ENCODE assay signal across 11 mouse cellular contexts in genomic region chr9:60166990-60167389, GRCm38 (mm10).
DNase-seq lines count a peak whose midpoint lies in the region; ATAC-seq and TF ChIP-seq lines count a peak whose summit lies in the region.
"Had no signal": no experiment of that assay in that cellular context is flagged by ENCODE, and none has a peak within 500 bp of the region (broad histone marks: within the 10 kb centered on the region; RNA-seq: fewer than 3 reads in every experiment).

No protein-coding gene starts in this region.

- H3K9me3 ChIP-seq in heart, postnatal 0 days (replicated peaks; ENCODE audit: control insufficient read depth, low read length) = no peaks in the 10 kb centered on the region
- H3K9me3 ChIP-seq: embryonic facial prominence, embryonic 13.5 days; lung, embryonic 15.5 days had no signal

- H3K4me2 ChIP-seq in heart, postnatal 0 days (ENCODE audit: low read depth, low read length) = no peak overlapping the region
- H3K4me2 ChIP-seq: embryonic facial prominence, embryonic 13.5 days; lung, embryonic 15.5 days had no signal

- no peak overlapping the region for H3K4me3 ChIP-seq in heart, postnatal 0 days (ENCODE audit: low read depth, low read length)
- H3K4me3 ChIP-seq: embryonic facial prominence, embryonic 13.5 days; lung, embryonic 15.5 days had no signal

- no peak for DNase-seq in heart, postnatal 0 days (ENCODE audit: low spot score)
- DNase-seq in heart, postnatal 4 days = no peak
- DNase-seq in thymus, postnatal 25 days = peak; percentile 1
- DNase-seq in thymus, postnatal 0 days (ENCODE audit: low spot score) = no peak
- DNase-seq in layer of hippocampus, postnatal 10 days (ENCODE audit: low spot score in 2 of 2) = peak; percentile 64 to 65
- peak; percentile 27 for DNase-seq in telencephalon, adult 2 months (ENCODE audit: low read depth, low spot score)
- DNase-seq in cerebellum, adult 11-12 months = no peak
- DNase-seq: heart, postnatal 14 days had no signal

- no peak overlapping the region for H3K27ac ChIP-seq in heart, postnatal 0 days (ENCODE audit: low read depth)
- H3K27ac ChIP-seq: embryonic facial prominence, embryonic 13.5 days; lung, embryonic 15.5 days had no signal

- ATAC-seq in heart, postnatal 0 days (ENCODE audit: insufficient read depth, low read depth) = no peak
- no peak for ATAC-seq in CD4-positive, CD25-positive, alpha-beta regulatory T cell, adult 4 months

- no peak for TF ChIP-seq EP300 in heart, postnatal 0 days (IDR thresholded peaks at IDR 0.05; ENCODE audit: low read depth)

- WGBS in heart, postnatal 0 days = 77% methylated on average over 4 of the region's 4 CpGs

- no peaks in the 10 kb centered on the region for H3K36me3 ChIP-seq in heart, postnatal 0 days (replicated peaks; ENCODE audit: control insufficient read depth, insufficient read depth, low read length)
- H3K36me3 ChIP-seq: embryonic facial prominence, embryonic 13.5 days; lung, embryonic 15.5 days had no signal

- H3K4me1 ChIP-seq in heart, postnatal 0 days (ENCODE audit: control insufficient read depth, insufficient read depth) = no peaks in the 10 kb centered on the region
- H3K4me1 ChIP-seq: lung, embryonic 15.5 days had no signal

- H3K9ac ChIP-seq in heart, postnatal 0 days (replicated peaks; ENCODE audit: low read depth, low read length) = no peak overlapping the region
- H3K9ac ChIP-seq: embryonic facial prominence, embryonic 13.5 days; lung, embryonic 15.5 days had no signal

- no peaks in the 10 kb centered on the region for H3K27me3 ChIP-seq in heart, postnatal 0 days (ENCODE audit: control insufficient read depth, insufficient read depth, low read length)
- H3K27me3 ChIP-seq: embryonic facial prominence, embryonic 13.5 days; lung, embryonic 15.5 days had no signal

- peak; percentile 26; the same call in 1 of the 2 replicates for TF ChIP-seq CTCF in heart, postnatal 0 days (IDR thresholded peaks at IDR 0.05; ENCODE audit: low read depth)

Comparison
In these comparisons a context has a peak if more than half of its experiments do, and no peak if none do; other contexts are left out.
1. DNase-seq: peak in thymus, postnatal 25 days (single experiment), layer of hippocampus, postnatal 10 days (2 of 2) and telencephalon, adult 2 months (single experiment); none in heart, postnatal 0 days (single experiment), heart, postnatal 4 days (single experiment), thymus, postnatal 0 days (single experiment) and cerebellum, adult 11-12 months (single experiment).